Mouse (Mus musculus): Measurements from ENCODE around the gene Upk1a.

Gene Upk1a

DNA sequence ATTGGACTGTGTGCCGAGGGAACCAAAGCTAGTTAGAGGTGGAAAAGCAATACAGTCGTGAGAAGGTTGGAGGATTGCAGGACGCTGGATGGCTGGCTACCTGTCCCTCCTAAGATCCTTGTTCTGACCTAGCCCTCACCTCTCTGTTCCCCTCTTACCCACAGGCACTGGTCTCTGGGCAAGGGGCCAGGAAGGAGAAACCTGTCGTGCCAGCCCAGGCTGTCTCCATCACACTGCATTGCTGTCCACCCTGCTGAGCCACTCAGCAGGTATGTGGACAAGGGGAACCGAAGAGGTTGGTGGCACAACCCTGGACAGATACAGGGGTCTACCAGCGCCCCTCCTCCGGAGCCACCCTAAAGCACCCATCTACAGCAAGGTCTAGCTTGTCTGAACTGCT, 12.0 kb downstream of the Upk1a start:
- peak; percentile 64 for DNase-seq

DNA sequence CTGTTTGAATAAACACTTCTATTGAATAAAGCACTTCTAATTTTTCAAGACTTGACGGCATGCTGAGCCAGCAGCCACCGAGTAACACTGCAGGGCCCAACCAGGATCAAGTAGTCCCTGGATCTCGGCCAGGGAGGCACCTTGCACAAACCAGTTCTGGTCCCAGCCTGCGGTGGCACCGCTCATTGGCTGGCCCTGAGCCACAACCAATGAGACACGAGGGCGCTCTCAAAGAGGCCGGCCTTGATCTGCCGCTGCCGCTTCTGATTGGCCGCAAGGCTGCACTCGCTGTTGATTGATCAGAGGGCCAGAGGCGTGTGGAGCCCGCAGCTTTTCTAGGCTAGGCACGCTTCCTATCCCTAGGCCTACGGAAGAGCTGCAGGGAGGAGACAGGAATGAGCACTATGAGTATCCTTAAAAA, 12.7 kb downstream of the Upk1a start:
- peak; percentile 97 for DNase-seq

DNA sequence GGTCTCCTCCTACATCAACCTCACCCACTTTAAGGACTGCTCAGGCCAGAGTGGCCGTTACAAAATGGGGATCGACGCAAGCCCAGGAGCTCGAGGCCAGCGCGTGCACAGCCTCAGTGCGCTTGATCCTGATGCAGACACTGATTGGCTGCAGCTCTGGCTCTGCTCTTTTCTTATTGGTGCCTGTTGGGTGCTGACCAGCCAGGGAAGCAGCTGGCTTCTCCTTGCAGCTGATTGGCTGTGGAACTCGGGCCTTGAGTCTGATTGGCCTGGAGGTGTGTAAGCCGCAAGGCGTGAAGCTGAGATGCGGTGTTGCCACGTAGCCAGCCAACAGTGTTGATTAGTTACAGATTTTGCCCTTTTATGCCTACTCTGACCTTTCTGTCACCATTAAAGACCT, 13.9 kb downstream of the Upk1a start, which contains the start of gene Zbtb32:
Gene Zbtb32, minus strand, starts transcription at position 124 of the 400 bp plus-strand sequence.
- DNase-seq, result no peak

DNA sequence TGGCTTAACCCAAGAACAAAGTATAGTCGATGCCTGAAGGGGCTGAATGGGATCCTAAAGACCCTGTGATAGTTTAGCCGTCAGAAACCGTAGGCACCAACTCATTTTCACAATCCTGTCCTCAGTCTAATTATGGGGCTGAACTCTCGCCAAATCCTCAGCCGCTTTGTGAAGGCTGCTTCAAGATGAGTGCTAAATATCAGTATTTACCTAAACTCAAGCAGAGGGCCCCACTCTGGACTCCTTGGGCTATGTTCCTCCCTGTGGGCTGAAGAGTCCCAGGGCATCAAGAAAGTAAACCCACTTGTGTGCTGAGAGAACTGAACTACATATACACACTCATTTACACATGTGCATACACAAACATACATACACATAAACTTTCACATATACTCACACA, 15.8 kb downstream of the Upk1a start:
- DNase-seq, result no peak

DNA sequence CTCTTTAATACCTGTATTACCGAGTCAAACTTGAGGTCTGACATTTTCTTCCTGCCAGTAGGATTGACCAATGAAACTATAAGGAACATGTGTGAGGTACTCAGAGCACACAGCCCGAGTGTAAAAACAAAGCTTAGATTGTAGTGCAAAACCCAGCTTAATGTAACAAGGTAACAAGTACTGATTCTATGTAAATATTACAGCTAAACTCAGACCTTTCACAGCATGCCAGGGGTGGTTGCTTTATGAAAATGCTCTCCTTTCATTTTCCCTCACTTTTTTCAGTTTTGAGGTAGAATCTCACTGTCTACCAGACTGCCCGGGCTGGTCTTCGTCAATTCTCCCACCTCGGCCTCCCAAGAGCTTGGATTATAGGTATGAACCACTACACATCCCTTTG, 16.6 kb downstream of the Upk1a start:
- no peak for DNase-seq

DNA sequence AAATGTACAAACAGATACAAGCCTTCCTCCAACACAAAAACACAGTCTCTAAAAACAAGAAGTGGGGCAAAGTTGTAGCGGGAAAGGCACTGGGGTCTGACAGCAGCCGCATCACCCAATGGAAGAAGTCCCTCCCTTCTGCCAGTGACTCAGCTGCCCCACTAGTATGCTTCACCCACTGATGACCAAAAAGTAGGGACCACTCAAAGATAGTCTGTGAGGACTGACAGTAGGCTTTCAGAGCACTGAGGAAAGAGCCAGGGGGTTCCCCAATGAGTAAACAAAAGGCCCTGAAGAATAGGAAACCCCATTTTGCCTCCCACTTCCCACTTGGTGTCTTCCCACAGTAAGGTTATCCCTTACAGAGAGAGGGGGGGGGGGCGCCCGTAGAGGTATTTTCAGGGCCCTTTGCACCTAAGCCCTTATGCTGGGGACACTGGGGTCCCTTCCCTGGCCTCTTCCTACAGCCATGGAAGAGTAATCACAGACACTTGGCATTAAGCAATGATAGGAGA, 18.1 kb downstream of the Upk1a start:
- DNase-seq, result no peak

DNA sequence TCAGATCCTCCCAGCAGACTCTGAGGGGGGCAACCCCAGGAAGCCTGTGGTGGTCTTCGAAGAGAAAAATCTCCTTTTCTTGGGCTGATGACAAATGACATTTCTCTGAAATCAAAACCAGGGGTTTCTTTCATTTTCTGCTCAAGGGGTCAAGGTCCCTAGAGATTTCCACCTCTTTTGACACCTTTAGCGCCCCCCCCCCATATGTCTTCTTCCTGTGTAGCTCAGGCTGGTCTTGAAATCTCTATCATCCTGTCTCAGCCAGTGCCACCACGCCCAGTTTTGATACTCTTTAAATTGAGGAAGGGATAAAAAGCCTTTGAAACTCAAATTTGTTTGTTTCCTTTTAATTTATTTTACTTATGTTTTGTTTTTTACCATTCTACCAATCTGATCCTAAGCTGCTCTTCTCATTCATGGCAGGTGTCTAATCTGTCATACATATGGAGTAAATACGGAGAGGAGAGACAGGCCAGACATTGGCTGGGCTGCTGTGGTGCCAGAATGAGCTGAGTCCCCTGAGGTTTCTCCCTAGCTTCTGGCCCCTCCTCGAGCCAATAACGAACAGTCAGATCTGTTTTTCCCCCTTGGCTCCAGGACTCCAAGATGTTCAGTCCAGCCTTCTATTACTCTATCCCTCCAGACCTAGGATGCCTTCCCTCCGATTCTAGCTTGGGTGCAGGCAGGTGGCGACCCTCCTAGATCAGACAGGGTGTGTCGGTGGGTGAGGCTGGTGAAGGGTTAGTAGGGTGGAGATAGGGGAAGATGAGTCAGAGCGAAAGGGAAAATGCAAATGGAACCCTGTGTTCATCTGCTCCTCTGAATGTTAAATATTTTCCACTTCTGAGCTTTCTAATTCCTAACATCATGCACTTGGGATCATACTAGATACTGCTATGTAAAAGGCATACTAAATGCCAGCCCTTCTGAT, 18.8 kb downstream of the Upk1a start:
- DNase-seq, result no peak

DNA sequence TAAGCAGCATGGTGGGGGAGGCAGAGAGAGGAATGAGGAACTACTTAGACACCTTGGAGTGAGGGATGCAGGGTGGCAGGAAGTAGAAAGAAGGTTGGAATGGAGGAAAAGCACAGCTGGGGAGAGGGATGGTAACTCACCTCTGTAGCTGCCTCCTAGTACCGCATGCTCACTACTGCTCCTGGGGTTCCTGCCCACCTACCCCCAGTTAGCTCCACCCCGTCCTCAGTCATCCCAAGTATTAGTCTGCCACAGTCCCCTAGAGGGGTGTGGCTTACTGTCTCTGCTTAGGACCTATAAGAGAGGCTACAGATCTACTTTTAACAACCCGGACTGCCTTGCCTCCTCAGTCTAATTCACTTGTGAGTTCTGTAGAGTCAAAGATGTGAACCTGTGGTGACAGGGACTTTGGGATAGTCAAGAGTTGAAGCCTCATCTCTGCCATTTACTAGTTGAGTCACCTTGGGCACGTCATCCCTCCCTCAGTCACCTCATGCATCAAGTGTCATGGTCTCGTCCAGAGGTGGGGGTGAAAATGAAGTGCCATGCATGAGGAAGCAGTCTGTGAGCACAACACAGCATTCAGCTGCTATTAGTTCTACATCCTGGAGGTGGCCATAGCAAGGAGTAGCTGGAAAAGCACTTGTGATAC, 19.7 kb downstream of the Upk1a start:
- no peak for DNase-seq

DNA sequence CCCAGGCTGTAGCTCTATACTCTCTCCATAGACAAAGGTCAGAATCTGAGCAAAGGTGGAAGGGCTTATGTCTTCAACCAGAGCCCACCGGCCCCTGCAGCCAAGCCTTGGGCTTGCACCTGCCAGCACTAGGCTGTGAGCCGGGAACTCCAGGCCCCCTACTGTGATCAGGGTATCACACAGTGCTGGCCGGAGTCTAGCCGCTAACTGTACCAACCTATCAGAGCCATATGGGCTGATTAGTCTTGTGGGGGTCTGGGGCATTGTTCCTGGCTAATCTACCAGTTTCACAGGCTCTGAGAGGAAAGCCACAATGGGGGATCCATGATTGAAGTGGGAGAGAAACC, 21.1 kb downstream of the Upk1a start:
- no peak for DNase-seq

DNA sequence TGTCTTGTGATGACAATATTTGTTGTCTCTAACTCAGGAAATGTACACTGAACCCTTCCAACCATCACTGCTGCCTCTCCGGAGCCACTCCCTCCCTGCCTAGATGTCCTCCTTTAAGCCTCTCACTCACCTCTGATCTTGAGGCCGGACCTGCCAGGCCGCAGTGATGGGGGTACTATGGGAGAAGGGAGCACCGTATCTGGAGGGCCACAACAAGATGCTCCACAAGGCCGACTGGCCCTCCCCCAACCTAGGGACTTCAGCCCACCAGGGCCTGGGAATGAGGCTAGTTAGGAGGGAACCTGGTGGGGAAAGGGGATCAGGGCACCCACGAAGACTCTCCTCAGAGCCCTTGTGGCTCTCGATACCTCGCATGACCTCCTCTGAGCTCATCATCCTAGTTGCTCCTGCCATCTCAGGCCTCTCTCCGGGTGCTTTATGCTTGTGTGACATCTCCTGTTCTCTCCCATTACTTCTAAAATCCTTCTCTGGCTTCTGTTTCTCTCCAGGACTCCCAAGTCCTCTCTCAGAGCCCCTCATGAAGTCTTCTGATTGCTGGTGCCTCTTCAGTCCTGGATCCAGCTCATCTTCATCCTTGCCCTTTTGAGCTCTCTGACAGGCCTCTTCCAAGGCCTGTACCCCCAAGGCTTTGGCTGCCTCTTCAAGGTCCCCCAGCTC, 21.6 kb downstream of the Upk1a start:
- DNase-seq, result no peak

DNA sequence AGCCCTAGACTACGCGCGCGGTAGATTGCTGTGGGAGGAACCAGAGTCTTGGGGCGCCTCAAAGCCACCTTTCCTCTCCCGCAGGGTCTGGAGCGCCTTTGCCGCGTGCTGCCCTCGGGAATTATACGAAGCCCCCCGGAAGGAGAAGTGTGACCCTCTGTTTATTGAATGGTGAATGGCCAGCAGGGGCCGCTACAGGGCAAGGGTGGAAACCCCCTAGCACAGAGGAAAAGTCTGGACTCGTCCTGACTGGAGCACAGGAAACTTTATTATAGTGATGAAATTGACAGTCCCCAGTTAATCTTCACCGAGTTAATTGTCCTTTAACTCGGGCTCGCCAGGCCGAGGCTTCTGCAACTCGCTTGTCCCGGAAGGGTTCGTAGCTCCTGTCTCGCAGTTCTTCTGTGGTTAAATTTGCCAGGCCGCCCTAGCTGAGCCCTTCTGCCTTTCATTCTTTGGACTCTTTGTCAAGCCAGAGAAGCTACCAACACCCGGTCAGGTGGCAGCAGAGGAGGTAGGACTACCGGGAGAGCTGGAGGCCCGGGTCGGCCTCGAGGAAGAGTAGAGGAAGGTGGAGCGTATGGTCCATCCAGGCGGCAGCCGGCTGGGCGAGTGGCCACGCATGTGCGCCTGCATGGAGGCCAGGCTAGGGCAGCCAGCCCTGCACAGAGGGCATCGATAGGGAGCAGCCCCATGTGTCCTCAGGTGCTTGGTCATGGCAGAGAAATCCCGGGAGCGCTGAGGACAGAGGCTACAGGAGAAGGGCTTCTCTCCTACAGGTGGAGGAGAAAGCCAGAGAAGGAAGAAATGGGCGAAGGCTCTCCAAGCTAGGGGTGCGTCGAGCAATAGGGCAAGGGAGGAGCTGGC, 23.0 kb downstream of the Upk1a start:
- DNase-seq, result peak; percentile 89

DNA sequence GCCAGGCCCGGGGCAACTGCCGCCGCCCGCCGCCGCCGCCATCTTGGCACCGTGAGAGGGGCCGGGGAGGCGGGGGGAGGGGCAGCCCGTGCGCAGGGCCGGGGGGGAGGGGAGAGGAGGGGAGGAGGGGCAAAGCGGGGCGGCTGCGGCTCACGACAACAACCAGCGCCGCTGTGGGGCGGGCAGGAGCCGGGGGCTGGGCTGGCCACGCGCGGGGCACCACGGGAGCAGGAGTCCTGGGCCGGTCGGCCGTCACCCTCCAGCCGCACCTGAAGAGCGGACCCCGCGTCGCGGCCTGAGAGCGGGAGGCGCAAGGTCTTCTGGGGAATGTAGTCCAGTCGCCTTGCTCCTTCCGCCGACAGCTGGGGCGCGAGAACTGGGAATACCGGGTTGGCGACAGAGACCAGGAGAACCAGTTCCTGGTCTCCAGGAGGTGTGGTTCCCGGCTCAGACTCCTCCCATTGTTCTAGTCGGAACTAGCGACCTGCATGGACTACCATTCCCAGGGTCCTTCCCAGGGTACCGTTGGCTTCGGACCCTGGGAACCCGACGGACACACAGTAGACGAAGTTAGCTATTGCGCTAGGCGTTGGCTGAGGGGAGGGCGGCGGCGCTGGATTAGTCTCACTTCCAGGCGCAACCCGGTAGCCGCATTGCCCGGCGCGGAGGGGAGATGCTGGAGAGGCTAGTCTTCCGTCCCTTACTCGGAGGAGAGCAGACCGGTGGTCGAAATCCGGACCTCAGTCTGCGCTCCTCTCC, 23.8 kb downstream of the Upk1a start, which contains the start of gene Kmt2b:
Gene Kmt2b, minus strand, starts transcription at position 51 of the 759 bp plus-strand sequence.
- peak; percentile 98 for DNase-seq

DNA sequence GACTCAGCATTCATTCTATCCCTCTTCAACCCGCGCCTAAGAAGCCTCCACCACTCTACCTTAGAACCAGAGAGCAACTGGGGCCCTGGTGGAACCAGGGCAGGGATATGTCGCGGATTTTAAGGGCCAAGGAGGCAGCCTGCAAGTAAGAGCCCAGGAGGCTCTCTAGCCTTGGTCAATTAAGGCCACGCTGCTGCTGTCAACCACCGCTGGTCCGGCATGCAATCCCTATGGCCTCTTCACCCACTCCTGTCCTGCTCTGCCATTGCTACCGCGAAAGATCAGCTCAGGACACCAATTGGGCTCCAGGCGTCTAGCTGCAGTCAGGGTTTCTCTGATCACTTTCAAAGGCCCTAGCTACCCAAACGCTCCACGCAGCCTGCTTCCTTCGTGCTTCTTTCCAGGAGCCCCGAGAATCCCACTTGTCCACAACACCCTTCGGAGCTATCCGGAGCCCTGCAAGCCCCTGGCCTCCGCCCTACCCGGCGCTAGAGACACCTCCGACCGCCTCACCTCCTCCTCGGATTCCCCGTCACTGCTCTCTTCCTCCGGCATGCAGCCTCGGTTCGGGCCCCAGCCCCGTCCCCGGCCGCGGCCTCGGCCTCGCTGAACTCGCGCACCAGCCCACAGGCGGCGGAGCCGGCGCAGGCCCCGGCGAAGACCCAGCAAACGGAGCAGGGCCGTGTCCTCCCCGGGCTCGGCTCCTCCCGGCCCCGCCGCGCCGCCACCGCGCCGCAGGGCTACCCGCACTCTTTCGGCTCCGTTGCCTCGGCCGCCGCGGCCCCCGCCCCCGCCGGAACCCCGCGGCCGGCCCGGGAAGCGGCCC, 24.6 kb downstream of the Upk1a start:
- DNase-seq, result no peak

DNA sequence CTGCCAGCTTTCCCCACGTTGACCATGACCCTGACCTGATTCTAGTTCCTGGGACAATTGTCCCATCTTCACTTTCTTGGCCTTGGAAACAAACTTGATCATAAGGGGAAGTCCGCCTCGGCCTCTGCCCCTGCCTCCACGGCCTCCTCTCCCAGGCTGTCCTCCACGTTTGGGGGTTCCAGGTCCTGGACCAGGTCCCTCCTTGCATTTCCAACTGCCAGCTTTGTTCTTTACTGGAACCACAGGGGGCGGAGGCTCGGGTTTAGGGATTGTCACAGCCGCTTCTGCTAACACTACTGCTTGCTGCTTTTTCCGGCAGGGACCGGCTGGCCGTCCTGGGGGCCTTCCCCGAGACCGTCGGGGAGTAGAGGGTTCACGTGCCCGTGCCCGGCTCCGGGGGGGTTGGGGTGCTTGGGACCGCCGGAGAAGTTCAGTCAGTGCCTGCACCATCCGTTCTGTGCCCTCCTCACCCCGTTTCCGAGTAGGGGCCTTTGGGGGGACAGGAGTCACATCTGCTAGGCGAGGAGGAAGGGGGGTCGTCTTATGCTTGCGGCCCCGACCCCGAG, 26.1 kb downstream of the Upk1a start:
- DNase-seq, result no peak

DNA sequence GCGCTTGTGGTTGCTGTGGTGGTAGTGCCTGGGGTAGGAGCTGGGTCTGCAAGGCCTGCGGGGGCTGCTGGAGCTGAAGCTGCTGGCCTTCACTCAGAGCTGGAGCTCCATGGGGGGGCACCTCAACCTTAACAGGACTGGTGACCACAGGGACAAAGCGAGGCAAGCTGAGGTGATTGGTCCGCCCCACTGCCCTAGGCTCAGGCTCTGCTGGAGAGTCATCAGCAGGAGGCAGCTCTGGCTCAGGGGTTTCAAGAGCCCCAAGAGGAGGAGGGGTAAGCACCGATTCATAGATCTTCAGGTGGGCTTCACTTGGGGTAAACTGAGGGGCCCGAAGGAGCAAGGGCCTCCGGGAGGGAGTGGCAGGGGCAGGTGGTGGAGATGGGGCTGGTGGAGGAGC, 27.5 kb downstream of the Upk1a start:
- no peak for DNase-seq

DNA sequence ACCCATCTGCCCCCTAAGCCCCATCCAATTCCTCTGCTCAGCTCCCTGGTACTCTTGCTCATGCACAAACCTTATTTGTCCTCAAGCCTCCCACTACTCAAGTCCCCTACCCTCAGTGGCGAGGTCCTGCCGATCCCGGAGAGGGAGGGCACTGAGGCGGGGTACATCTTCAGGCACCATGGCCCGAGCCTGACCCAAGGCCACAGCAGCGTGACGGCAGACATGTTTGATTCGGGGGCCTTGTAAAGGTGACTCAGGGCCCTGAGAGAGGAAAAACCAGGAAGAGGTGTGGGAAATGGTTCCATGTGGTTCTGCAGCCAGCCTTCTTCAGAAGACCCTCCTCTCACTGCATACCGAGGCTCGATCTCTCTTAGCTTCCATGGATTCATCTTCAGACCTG, 28.3 kb downstream of the Upk1a start:
- no peak for DNase-seq

DNA sequence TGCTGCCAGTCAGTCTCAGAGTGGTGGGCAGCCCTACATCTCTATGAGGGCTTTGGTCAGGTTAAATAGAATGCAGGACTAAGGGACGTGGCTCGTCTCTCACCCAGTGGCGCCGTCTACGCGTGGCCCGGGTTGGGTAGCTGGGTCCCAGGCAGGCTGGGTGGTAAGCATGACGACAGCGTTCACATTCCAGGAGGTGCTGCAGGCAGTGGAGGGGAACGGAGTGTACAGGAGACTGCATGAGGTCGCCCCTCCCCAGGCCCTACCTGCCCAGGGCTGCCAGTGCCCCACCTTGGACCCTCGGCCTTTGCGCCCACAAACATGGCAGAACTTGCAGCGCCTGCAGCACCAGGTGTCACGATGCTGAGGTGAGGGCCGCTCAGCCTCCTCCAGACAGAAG, 31.1 kb downstream of the Upk1a start:
- no peak for DNase-seq

DNA sequence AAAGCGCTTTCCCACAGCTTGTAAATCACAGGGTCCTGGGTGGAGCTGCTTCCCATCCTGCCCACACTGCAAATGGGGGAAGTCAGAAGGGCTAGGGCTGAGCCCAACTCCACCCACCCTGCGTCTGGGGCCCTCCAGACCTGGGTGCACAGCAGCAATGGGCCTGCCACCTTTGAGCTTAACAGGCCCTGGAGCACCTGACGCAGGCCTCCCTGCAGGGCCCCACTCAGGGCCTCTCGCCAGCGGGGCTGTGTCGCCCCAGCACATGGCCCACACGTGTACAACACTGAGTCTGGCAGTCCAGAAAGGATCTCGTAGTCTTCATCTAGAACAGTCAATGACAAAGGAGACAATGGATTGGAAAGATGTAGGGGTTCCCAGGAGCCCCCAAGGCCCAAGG, 32.7 kb downstream of the Upk1a start:
- DNase-seq, result no peak

DNA sequence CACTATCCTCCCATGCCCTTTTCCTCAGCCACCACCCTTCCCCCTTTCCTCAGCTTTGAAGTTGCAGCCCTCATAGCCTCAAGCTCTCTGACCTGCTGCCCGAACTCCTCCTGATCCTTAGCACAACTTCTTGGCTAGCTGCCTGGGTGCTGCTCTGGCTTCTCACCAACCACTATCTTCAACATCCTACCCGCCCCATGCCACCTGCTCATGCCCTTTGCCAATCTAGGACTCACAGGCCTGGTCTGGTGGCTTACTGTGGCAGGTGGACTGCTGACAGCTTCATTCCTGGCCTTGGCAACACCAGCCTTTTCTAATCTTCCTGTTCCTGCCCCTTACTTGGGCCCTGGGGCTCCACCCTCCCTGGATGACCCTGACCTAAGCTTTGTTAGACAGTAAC, 39.7 kb downstream of the Upk1a start:
- peak; percentile 76 for DNase-seq

DNA sequence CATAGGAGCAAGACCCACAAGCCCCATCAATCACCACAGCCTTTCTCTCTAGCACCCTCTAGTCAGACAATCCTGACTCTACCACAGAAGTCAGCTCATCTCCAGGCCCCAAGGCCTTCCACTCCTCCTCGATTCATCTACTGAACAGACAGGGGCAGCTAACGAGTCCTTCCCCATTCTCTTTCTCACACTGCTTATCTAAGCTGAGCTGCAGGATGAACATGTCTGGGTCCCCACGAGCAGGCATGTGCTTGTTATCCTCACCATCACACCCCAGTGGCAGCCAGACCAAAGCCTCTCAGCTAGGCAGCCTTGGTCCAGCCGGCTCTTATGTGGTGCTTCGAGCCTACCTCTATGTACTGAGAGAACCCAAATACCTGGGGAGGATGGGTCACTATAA, 40.3 kb downstream of the Upk1a start:
- no peak for DNase-seq
